Mouse (Mus musculus) kidney, postnatal 0 days (tissue): ENCODE measurements around the gene Eef1a1. TPM values are rescaled to one million over a fixed set of nuclear protein-coding genes. Genes with fewer than 3 reads are reported as not detected.

Source experiments
- ATAC-seq: fragments of 200-750 bp; cut with Nextera tagmentation; replicated peaks from 2 replicates; pipeline ENCODE4 v1.8.0; 2017; ENCODE audit warnings: low read depth, moderate number of reproducible peaks, moderate TSS enrichment, moderate library complexity; ENCODE audit not compliant: low FRiP score
- DNase-seq: peaks from one replicate; pipeline ENCODE4 v3.0.0-alpha.2; 2016; ENCODE audit warnings: low spot score
- H3K27ac ChIP-seq: fragments of 300-500 bp; sonication (generic); 2 replicates; pipeline ENCODE4 v1.5.1; 2014; ENCODE audit warnings: mild to moderate bottlenecking
- H3K27me3 ChIP-seq: fragments of 300-500 bp; sonication (generic); 2 replicates; pipeline ENCODE4 v1.6.1; 2014; ENCODE audit warnings: low read length, mixed read lengths; ENCODE audit not compliant: insufficient read depth
- H3K36me3 ChIP-seq: fragments of 300-500 bp; sonication (generic); 2 replicates; pipeline ENCODE4 v1.6.1; 2014; ENCODE audit warnings: low read length, mixed read lengths; ENCODE audit not compliant: insufficient read depth
- H3K4me1 ChIP-seq: fragments of 300-500 bp; sonication (generic); replicated peaks from 2 replicates; pipeline ENCODE4 v1.6.1; 2014; ENCODE audit warnings: antibody characterized with exemption, low read length, mixed read lengths; ENCODE audit not compliant: insufficient read depth
- H3K4me2 ChIP-seq: fragments of 300-500 bp; sonication (generic); 2 replicates; pipeline ENCODE4 v1.6.1; 2014; ENCODE audit warnings: mild to moderate bottlenecking, low read length, moderate library complexity, mixed read lengths
- H3K4me3 ChIP-seq: fragments of 300-500 bp; sonication (generic); replicated peaks from 2 replicates; pipeline ENCODE4 v1.5.1; 2014; ENCODE audit warnings: low read depth, low read length
- H3K9ac ChIP-seq: fragments of 300-500 bp; sonication (generic); 2 replicates; pipeline ENCODE4 v1.6.1; 2014; ENCODE audit warnings: low read depth, low read length
- H3K9me3 ChIP-seq: fragments of 300-500 bp; sonication (generic); replicated peaks from 2 replicates; pipeline ENCODE4 v1.6.1; 2016; ENCODE audit warnings: low read length, inconsistent platforms, mixed read lengths
- CTCF ChIP-seq: IDR thresholded peaks from 2 replicates; pipeline ENCODE4 v1.5.1; 2016; ENCODE audit warnings: antibody characterized with exemption, low read depth, mild to moderate bottlenecking, moderate library complexity
- WGBS: fragments of 180-500 bp; shearing (Covaris S2); extraction: QIAGEN DNeasy Blood & Tissue Kit; methylation state at CpG from one replicate; pipeline ENCODE4 v1.1.7; 2014; 5-methylcytosine and 5-hydroxymethylcytosine counted together
- polyA plus RNA-seq: library from polyadenylated mRNA; unstranded; fragments of >200 nt; fragmentation: Nextera tagmentation; extraction: Ambion mirVana; gene quantifications from 2 replicates; pipeline ENCODE4 v1.2.1, GENCODE M21; 2015

The Eef1a1 gene
- polyA plus RNA-seq, 1 experiment from 2014 or later: 4,728 TPM

- H3K4me1 ChIP-seq: peaks cover 4% of the 10 kb centered on the region; the same call in 1 of the 2 replicates
- H3K4me3 ChIP-seq: peak within 1 kb of the TSS; percentile 99
- peak; percentile 92 for ATAC-seq
- no peaks in the 10 kb centered on the region for H3K27me3 ChIP-seq
- H3K27ac ChIP-seq: peak within 1 kb of the TSS; percentile 94
- peak within 1 kb of the TSS; percentile 93 for H3K9ac ChIP-seq
- TF ChIP-seq CTCF: no peak
- 0 out of 2 replicates have a peak, but pooled peaks cover 5% of the 10 kb centered on the region for H3K36me3 ChIP-seq
- under 1% methylated on average over 93 of the region's 96 CpGs for WGBS
- no peaks in the 10 kb centered on the region for H3K9me3 ChIP-seq
- peak within 1 kb of the TSS; percentile 91 for H3K4me2 ChIP-seq
- DNase-seq: peak; percentile 91
These were observed 40.7 kb downstream of the Eef1a1 start, which contains the start of the genes Mto1 and Gm17324 for GRCm38 (mm10) chr9:78447973-78448873. Mto1 (plus strand) TSS chr9:78448208. Gm17324 (minus strand) TSS chr9:78448786.

GRCm38 (mm10) chr9:78447606-78447972 is 41.4 kb downstream of the Eef1a1 start:
- Histone ChIP-seq H3K9ac (peak overlapping the region; percentile 93), H3K36me3 (no peaks in the 10 kb centered on the region), H3K27ac (no peak overlapping the region), H3K27me3 (no peaks in the 10 kb centered on the region), H3K4me2 (peak overlapping the region; percentile 91), H3K9me3 (no peaks in the 10 kb centered on the region), H3K4me1 (peaks cover 4% of the 10 kb centered on the region), H3K4me3 (peak overlapping the region; percentile 99)
- ATAC-seq (no peak), DNase-seq (no peak)
- no peak for TF ChIP-seq CTCF
- WGBS: 24% methylated on average over 9 of the region's 9 CpGs

GRCm38 (mm10) chr9:78442579-78443392 is 46.2 kb downstream of the Eef1a1 start, which contains the start of gene Cgas:
Cgas (minus strand) TSS chr9:78443237.
- peak within 1 kb of the TSS; percentile 58 for H3K9ac ChIP-seq
- H3K4me2 ChIP-seq: peak within 1 kb of the TSS; percentile 88
- H3K27me3 ChIP-seq: no peaks in the 10 kb centered on the region; the same call in 1 of the 2 replicates
- peak; percentile 55 for ATAC-seq
- peak; percentile 79 for DNase-seq
- no peaks in the 10 kb centered on the region for H3K9me3 ChIP-seq
- H3K36me3 ChIP-seq: no peaks in the 10 kb centered on the region
- no peak for TF ChIP-seq CTCF
- 1% methylated on average over 80 of the region's 81 CpGs for WGBS
- peak within 1 kb of the TSS; percentile 48 for H3K4me3 ChIP-seq
- no peaks in the 10 kb centered on the region; the same call in 1 of the 2 replicates for H3K4me1 ChIP-seq
- H3K27ac ChIP-seq: no peak within 1 kb of the TSS

GRCm38 (mm10) chr9:78442237-78442578 is 46.7 kb downstream of the Eef1a1 start:
- H3K36me3 ChIP-seq: no peaks in the 10 kb centered on the region
- H3K4me2 ChIP-seq: peak overlapping the region; percentile 88
- peak overlapping the region; percentile 48 for H3K4me3 ChIP-seq
- 3% methylated on average over 9 of the region's 9 CpGs for WGBS
- ATAC-seq: 0 out of 2 replicates have a peak, but pooled peaks have one; percentile 50
- no peaks in the 10 kb centered on the region for H3K9me3 ChIP-seq
- H3K27me3 ChIP-seq: no peaks in the 10 kb centered on the region; the same call in 1 of the 2 replicates
- H3K9ac ChIP-seq: peak overlapping the region; percentile 58; the same call in 1 of the 2 replicates
- H3K27ac ChIP-seq: no peak overlapping the region
- no peak for DNase-seq
- no peaks in the 10 kb centered on the region; the same call in 1 of the 2 replicates for H3K4me1 ChIP-seq
- no peak for TF ChIP-seq CTCF

GRCm38 (mm10) chr9:78439426-78439825 is 49.5 kb downstream of the Eef1a1 start:
- Histone ChIP-seq H3K9ac (no peak overlapping the region), H3K36me3 (0 out of 2 replicates have a peak, but pooled peaks cover 4% of the 10 kb centered on the region), H3K4me1 (no peaks in the 10 kb centered on the region; the same call in 1 of the 2 replicates), H3K9me3 (no peaks in the 10 kb centered on the region), H3K27ac (no peak overlapping the region), H3K27me3 (no peaks in the 10 kb centered on the region; the same call in 1 of the 2 replicates), H3K4me2 (no peak overlapping the region), H3K4me3 (no peak overlapping the region)
- TF ChIP-seq CTCF: peak; percentile 44; the same call in 1 of the 2 replicates
- WGBS: 69% methylated on average over 5 of the region's 5 CpGs
- DNase-seq (no peak), ATAC-seq (no peak)

GRCm38 (mm10) chr9:78432471-78432870 is 56.5 kb downstream of the Eef1a1 start:
- TF ChIP-seq CTCF: no peak
- ATAC-seq (no peak), DNase-seq (no peak)
- Histone ChIP-seq H3K4me3 (no peak overlapping the region), H3K4me2 (no peak overlapping the region), H3K36me3 (0 out of 2 replicates have a peak, but pooled peaks cover 4% of the 10 kb centered on the region), H3K9ac (no peak overlapping the region), H3K9me3 (no peaks in the 10 kb centered on the region), H3K27ac (no peak overlapping the region), H3K27me3 (no peaks in the 10 kb centered on the region), H3K4me1 (no peaks in the 10 kb centered on the region)
- WGBS: 92% methylated on average over 5 of the region's 5 CpGs
